Mouse (Mus musculus): ENCODE measurements around the gene Gart. TPM values are rescaled to one million over a fixed set of nuclear protein-coding genes. Genes with fewer than 3 reads are reported as not detected.

Gene Gart
- total and polyA plus RNA-seq, 3 experiments, result 356 to 722 (median 517) TPM

- H3K27me3 ChIP-seq (replicated peaks), result no peaks in the 10 kb centered on the region
- dilution Hi-C loops (cut with MboI; ENCODE audit: extremely low pct_ligation_motif_present, extremely low pct_unique_long_range_greater_than_20kb, low sequenced_read_pairs) (no loop called here), in situ Hi-C loops (cut with MboI; ENCODE audit: low pct_ligation_motif_present, low pct_unique_long_range_greater_than_20kb, low sequenced_read_pairs) (no loop called here)
- peak overlapping the region; percentile 84; the same call in 1 of the 2 replicates for H3K9ac ChIP-seq (ENCODE audit: insufficient read depth, low read depth)
- H3K36me3 ChIP-seq (replicated peaks in 1 of 2; ENCODE audit: control insufficient read depth in 1 of 2, insufficient read depth in 1 of 2, low read length in 1 of 2), result peaks cover 42 to 66% of the 10 kb centered on the region in 2 experiments
- H3K4me3 ChIP-seq (replicated peaks in 1 of 3; ENCODE audit: low read depth in 2 of 3, low read length in 2 of 3, poor library complexity in 1 of 3), result no peak overlapping the region
- no peak for DNase-seq (ENCODE audit: extremely low read depth)
- H3K4me2 ChIP-seq (ENCODE audit: insufficient read depth, low read depth, poor library complexity, severe bottlenecking), result peak overlapping the region; percentile 75
- H3K79me2 ChIP-seq (replicated peaks; ENCODE audit: control insufficient read depth, extremely low read depth, insufficient read depth, poor library complexity, severe bottlenecking), result peaks cover 33% of the 10 kb centered on the region
- peaks cover 10 to 54% of the 10 kb centered on the region in 2 experiments for H3K4me1 ChIP-seq (ENCODE audit: control insufficient read depth in 1 of 2, insufficient read depth in 2 of 2)
- TF ChIP-seq USF1 (IDR thresholded peaks at IDR 0.05; ENCODE audit: low read depth, low read length) (no peak), JUN (IDR thresholded peaks at IDR 0.05; ENCODE audit: insufficient read depth, low read depth, low read length) (no peak), CHD1 (IDR thresholded peaks at IDR 0.05; ENCODE audit: low read depth, low read length) (no peak), BHLHE40 (IDR thresholded peaks at IDR 0.05; ENCODE audit: low read depth, low read length) (peak; percentile 96), RCOR1 (conservative IDR thresholded peaks at IDR 0.05; ENCODE audit: low read depth, low read length) (no peak), CTCF (conservative IDR thresholded peaks at IDR 0.05 in 1 of 2, IDR thresholded peaks at IDR 0.05 in 1 of 2; ENCODE audit: low read depth in 2 of 2, low read length in 2 of 2) (no peak), NELFE (IDR thresholded peaks at IDR 0.05; ENCODE audit: low read depth, low read length) (no peak), POLR2AphosphoS2 (IDR thresholded peaks at IDR 0.05; ENCODE audit: low read depth, low read length) (no peak), GABPA (IDR thresholded peaks at IDR 0.05; ENCODE audit: insufficient replicate concordance, low read depth, low read length) (no peak), JUND (conservative IDR thresholded peaks at IDR 0.05; ENCODE audit: low read depth, low read length) (0 out of 2 replicates have a peak, but pooled peaks have one; percentile 18), HCFC1 (IDR thresholded peaks at IDR 0.05; ENCODE audit: low read depth, low read length) (no peak), ELF1 (IDR thresholded peaks at IDR 0.05; ENCODE audit: low read depth, low read length) (no peak), ETS1 (conservative IDR thresholded peaks at IDR 0.05; ENCODE audit: low read depth, low read length) (0 out of 2 replicates have a peak, but pooled peaks have one; percentile 23), MYC (IDR thresholded peaks at IDR 0.05; ENCODE audit: low read depth, low read length) (peak; percentile 81; the same call in 1 of the 2 replicates), MXI1 (IDR thresholded peaks at IDR 0.05; ENCODE audit: low read depth, low read length) (peak; percentile 84), POLR2A (IDR thresholded peaks at IDR 0.05; ENCODE audit: low read depth, low read length) (no peak), MAX (IDR thresholded peaks at IDR 0.05; ENCODE audit: low read length) (no peak; the same call in 1 of the 2 replicates), SIN3A (IDR thresholded peaks at IDR 0.05; ENCODE audit: low read length) (peak; percentile 58), UBTF (IDR thresholded peaks at IDR 0.05; ENCODE audit: low read depth, low read length) (no peak), ZMIZ1 (IDR thresholded peaks at IDR 0.05; ENCODE audit: low read depth, low read length) (no peak), RAD21 (IDR thresholded peaks at IDR 0.05; ENCODE audit: low read depth, low read length) (no peak), PAX5 (IDR thresholded peaks at IDR 0.05; ENCODE audit: low read length) (no peak), KAT2A (IDR thresholded peaks at IDR 0.05; ENCODE audit: insufficient replicate concordance, low read length) (no peak), CHD2 (IDR thresholded peaks at IDR 0.05; ENCODE audit: low read length) (no peak)
- no peak overlapping the region for H3K27ac ChIP-seq (ENCODE audit: insufficient read depth, low read depth)
- no peaks in the 10 kb centered on the region for H3K9me3 ChIP-seq (replicated peaks; ENCODE audit: low read length)
These were observed 39.6 kb upstream of the Gart start for GRCm38 (mm10) chr16:91686369-91686768.
